8 mouse cellular contexts compared by ENCODE assay signal in the genomic region with DNA sequence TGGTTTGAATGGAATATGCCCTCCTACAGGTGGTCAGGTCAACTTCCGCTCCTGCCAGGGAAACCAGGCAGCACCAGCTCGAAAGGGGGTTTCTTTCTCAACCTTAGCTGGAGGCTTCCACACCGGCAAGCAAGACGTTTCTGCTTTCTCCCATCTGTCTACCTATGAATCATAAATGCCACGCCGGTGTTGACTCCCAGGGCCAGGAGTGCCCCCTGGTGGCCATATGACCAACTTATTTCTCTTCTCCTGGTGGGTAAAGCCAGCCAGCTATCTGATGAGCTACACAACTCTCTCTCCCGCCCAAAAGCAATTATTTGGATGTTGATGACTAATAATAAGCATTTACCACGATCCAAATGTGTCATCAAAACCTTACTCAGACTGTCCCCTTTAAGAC. TPM values are rescaled to one million over a fixed set of nuclear protein-coding genes. Genes with fewer than 3 reads are reported as not detected.
DNase-seq lines count a peak whose midpoint lies in the region; ATAC-seq and TF ChIP-seq lines count a peak whose summit lies in the region.

No protein-coding gene starts in this region.

- no peaks in the 10 kb centered on the region for H3K27me3 ChIP-seq in ES-Bruce4 (ENCODE audit: control insufficient read depth, insufficient read depth, low read length, poor library complexity, severe bottlenecking)
- no peaks in the 10 kb centered on the region for H3K27me3 ChIP-seq in heart, embryonic 15.5 days
- H3K27me3 ChIP-seq in lung, postnatal 0 days (replicated peaks; ENCODE audit: insufficient read depth, low read length), result no peaks in the 10 kb centered on the region

- H3K27ac ChIP-seq in ES-Bruce4 (ENCODE audit: insufficient read depth, low read length), result no peak overlapping the region
- H3K27ac ChIP-seq in heart, embryonic 15.5 days, result no peak overlapping the region
- H3K27ac ChIP-seq in lung, postnatal 0 days (ENCODE audit: low read length), result no peak overlapping the region

- no peak overlapping the region for H3K9ac ChIP-seq in ES-Bruce4 (ENCODE audit: low read depth, poor library complexity, severe bottlenecking)
- no peak overlapping the region for H3K9ac ChIP-seq in heart, embryonic 15.5 days
- H3K9ac ChIP-seq in lung, postnatal 0 days (replicated peaks; ENCODE audit: low read depth), result no peak overlapping the region

- TF ChIP-seq EP300 in ES-Bruce4 (IDR thresholded peaks at IDR 0.05; ENCODE audit: insufficient read depth, low read depth, low read length), result no peak
- TF ChIP-seq EP300 in lung, postnatal 0 days (IDR thresholded peaks at IDR 0.05), result no peak

- H3K4me3 ChIP-seq in ES-Bruce4 (ENCODE audit: low read depth, low read length), result no peak overlapping the region
- H3K4me3 ChIP-seq in heart, embryonic 15.5 days, result no peak overlapping the region
- H3K4me3 ChIP-seq in lung, postnatal 0 days (ENCODE audit: low read depth, low read length), result no peak overlapping the region

- TF ChIP-seq POLR2A in ES-Bruce4 (IDR thresholded peaks at IDR 0.05; ENCODE audit: insufficient read depth, low read length), result no peak

- TF ChIP-seq CTCF in ES-Bruce4 (IDR thresholded peaks at IDR 0.05; ENCODE audit: low read depth, low read length), result peak; percentile 79
- peak; percentile 90 for TF ChIP-seq CTCF in lung, postnatal 0 days (IDR thresholded peaks at IDR 0.05)

- peaks cover 3% of the 10 kb centered on the region for H3K4me1 ChIP-seq in ES-Bruce4 (ENCODE audit: control insufficient read depth, insufficient read depth, low read length)
- H3K4me1 ChIP-seq in heart, embryonic 15.5 days (replicated peaks), result peaks cover 2% of the 10 kb centered on the region; the same call in 1 of the 2 replicates
- no peaks in the 10 kb centered on the region for H3K4me1 ChIP-seq in lung, postnatal 0 days (ENCODE audit: insufficient read depth, low read depth, low read length)

- no peaks in the 10 kb centered on the region for H3K9me3 ChIP-seq in ES-Bruce4 (replicated peaks; ENCODE audit: control insufficient read depth, insufficient read depth, low read length, poor library complexity, severe bottlenecking)
- no peaks in the 10 kb centered on the region for H3K9me3 ChIP-seq in heart, embryonic 15.5 days (replicated peaks)
- no peaks in the 10 kb centered on the region for H3K9me3 ChIP-seq in lung, postnatal 0 days (ENCODE audit: low read length)

- 18% methylated on average over 8 of the region's 8 CpGs for WGBS in heart, embryonic 15.5 days
- 22% methylated on average over 8 of the region's 8 CpGs for WGBS in lung, postnatal 0 days

- H3K4me2 ChIP-seq in heart, embryonic 15.5 days, result 0 out of 2 replicates have a peak overlapping the region, but pooled peaks have one; percentile 36
- no peak overlapping the region for H3K4me2 ChIP-seq in lung, postnatal 0 days (replicated peaks; ENCODE audit: low read depth, low read length)

- H3K36me3 ChIP-seq in ES-Bruce4 (ENCODE audit: control insufficient read depth, insufficient read depth, low read length, poor library complexity, severe bottlenecking), result no peaks in the 10 kb centered on the region
- no peaks in the 10 kb centered on the region for H3K36me3 ChIP-seq in heart, embryonic 15.5 days
- no peaks in the 10 kb centered on the region for H3K36me3 ChIP-seq in lung, postnatal 0 days (ENCODE audit: insufficient read depth, low read length)

- DNase-seq in adrenal gland, postnatal 14 days, result peak; percentile 93
- DNase-seq in embryo, embryonic 9.5 days (ENCODE audit: extremely low spot score), result peak; percentile 76
- peak; percentile 86 for DNase-seq in layer of hippocampus, adult 11-12 months (ENCODE audit: low spot score)
- peak; percentile 90 for DNase-seq in lung, postnatal 0 days (ENCODE audit: low spot score)
- DNase-seq in right cerebral cortex, adult 18-20 months, result peak; percentile 75
- DNase-seq in urinary bladder, adult 2 months (ENCODE audit: low spot score), result peak; percentile 63

- ATAC-seq in heart, embryonic 15.5 days (replicated peaks; ENCODE audit: insufficient number of reproducible peaks, insufficient read depth, low FRiP score, low read depth), result 0 out of 2 replicates have a peak, but pooled peaks have one; percentile 45
- peak; percentile 56; the same call in 1 of the 2 replicates for ATAC-seq in lung, postnatal 0 days

RNA-seq across cellular contexts. Expression of gene Lrrc10, which starts 11.4 kb away (rescaled TPM):
- polyA plus RNA-seq in ES-Bruce4 (2011; ENCODE audit: insufficient read depth, insufficient read length, low read depth, missing spikeins), result not detected in 2 replicates
- total RNA-seq in adrenal gland, postnatal 14 days (2021), result not detected in 2 replicates
- 52.1 and 60.4 TPM in 2 replicates for polyA plus RNA-seq in heart, embryonic 15.5 days (2015; fragmentation: Nextera tagmentation; extraction: Ambion mirVana)
- polyA plus RNA-seq in lung, postnatal 0 days (2015; fragmentation: Nextera tagmentation; extraction: Ambion mirVana), result 0.45 and 0.58 TPM in 2 replicates
- polyA plus RNA-seq in urinary bladder, adult 2 months (2012; rRNA removed), result 0.24 and 0.30 TPM in 2 replicates

RNA-seq across cellular contexts. Expression of gene Cct2, which starts 29.8 kb away (rescaled TPM):
- polyA plus RNA-seq in ES-Bruce4 (2011; ENCODE audit: insufficient read depth, insufficient read length, low read depth, missing spikeins), result 974 and 1,034 TPM in 2 replicates
- total RNA-seq in adrenal gland, postnatal 14 days (2021), result 224 and 240 TPM in 2 replicates
- polyA plus RNA-seq in heart, embryonic 15.5 days (2015; fragmentation: Nextera tagmentation; extraction: Ambion mirVana), result 139 and 171 TPM in 2 replicates
- 107 and 109 TPM in 2 replicates for polyA plus RNA-seq in lung, postnatal 0 days (2015; fragmentation: Nextera tagmentation; extraction: Ambion mirVana)
- polyA plus RNA-seq in urinary bladder, adult 2 months (2012; rRNA removed), result 162 and 163 TPM in 2 replicates

RNA-seq across cellular contexts. Expression of gene Best3, which starts 47.7 kb away (rescaled TPM):
- polyA plus RNA-seq in ES-Bruce4 (2011; ENCODE audit: insufficient read depth, insufficient read length, low read depth, missing spikeins), result not detected in 2 replicates
- total RNA-seq in adrenal gland, postnatal 14 days (2021), result 0.26 and 0.45 TPM in 2 replicates
- polyA plus RNA-seq in heart, embryonic 15.5 days (2015; fragmentation: Nextera tagmentation; extraction: Ambion mirVana), result 0.58 and 0.67 TPM in 2 replicates
- 0.15 and 0.43 TPM in 2 replicates for polyA plus RNA-seq in lung, postnatal 0 days (2015; fragmentation: Nextera tagmentation; extraction: Ambion mirVana)
- polyA plus RNA-seq in urinary bladder, adult 2 months (2012; rRNA removed), result 0.14 and 0.21 TPM in 2 replicates

Comparison
In these comparisons a context has a peak if more than half of its experiments do, and no peak if none do; other contexts are left out.
1. RNA of gene Lrrc10, which starts 11.4 kb away (polyA plus RNA-seq): 52.1 to 60.4 TPM in heart, embryonic 15.5 days; 0.45 to 0.58 TPM in lung, postnatal 0 days, 0.24 to 0.30 TPM in urinary bladder, adult 2 months and not detected in ES-Bruce4; every median in the first group is over 10 times any median in the second.
2. Peak in every context shown above with its lines, with median percentiles within 50 percentile points of each other: DNase-seq.